Mouse (Mus musculus) thymus, postnatal 4 days (tissue): ENCODE measurements around the gene Ogn.
A peak's percentile ranks its signal among the peaks of the same experiment; 100 is the strongest.
"Not testable (repeated sequence)": the region's sequence is repeated elsewhere in the genome, so short reads cannot be mapped to it uniquely, and the experiment has no call there.

Experiments used
- DNase-seq: peaks from one replicate; pipeline ENCODE4 v3.0.0; 2021

The Ogn gene

GRCm38 (mm10) chr13:49607714-49608113 lies at the start of gene Ogn:
TSS of gene Ogn (plus strand) at chr13:49608046.
- DNase-seq = no peak

- peak; percentile 35 for DNase-seq
These were observed 48.7 kb upstream of the Ogn start for GRCm38 (mm10) chr13:49559185-49559584.

- no peak for DNase-seq
These were observed 47.0 kb upstream of the Ogn start for GRCm38 (mm10) chr13:49560886-49561285.

- DNase-seq = no peak
These were observed 43.5 kb upstream of the Ogn start for GRCm38 (mm10) chr13:49564347-49564746.

- DNase-seq = no peak
These were observed 37.5 kb upstream of the Ogn start for GRCm38 (mm10) chr13:49570371-49570770.

- no peak for DNase-seq
These were observed 36.4 kb upstream of the Ogn start for GRCm38 (mm10) chr13:49571418-49571817.

- DNase-seq = no peak
These were observed 26.0 kb upstream of the Ogn start, which contains the start of gene Omd for GRCm38 (mm10) chr13:49581541-49582530. TSS of gene Omd (plus strand) at chr13:49582462.

GRCm38 (mm10) chr13:49583859-49584258 lies 24.0 kb upstream of the Ogn start:
- no peak for DNase-seq

- no peak for DNase-seq
These were observed 23.4 kb upstream of the Ogn start for GRCm38 (mm10) chr13:49584307-49585005.

GRCm38 (mm10) chr13:49586062-49586461 lies 21.8 kb upstream of the Ogn start:
- no peak for DNase-seq

- DNase-seq = not testable (repeated sequence)
These were observed 5.3 kb upstream of the Ogn start for GRCm38 (mm10) chr13:49602541-49602940.

GRCm38 (mm10) chr13:49603603-49604002 lies 4.2 kb upstream of the Ogn start:
- no peak for DNase-seq

GRCm38 (mm10) chr13:49608589-49609322 lies 910 bp downstream of the Ogn start:
- no peak for DNase-seq

- no peak for DNase-seq
These were observed 9.2 kb downstream of the Ogn start for GRCm38 (mm10) chr13:49617021-49617420.

- DNase-seq = no peak
These were observed 10.5 kb downstream of the Ogn start for GRCm38 (mm10) chr13:49618365-49618764.

GRCm38 (mm10) chr13:49623216-49623615 lies 15.4 kb downstream of the Ogn start:
- DNase-seq = no peak

- DNase-seq = no peak
These were observed 20.3 kb downstream of the Ogn start for GRCm38 (mm10) chr13:49628167-49628566.

- no peak for DNase-seq
These were observed 21.2 kb downstream of the Ogn start for GRCm38 (mm10) chr13:49629076-49629475.

- no peak for DNase-seq
These were observed 32.1 kb downstream of the Ogn start for GRCm38 (mm10) chr13:49639965-49640364.

- DNase-seq = no peak
These were observed 34.8 kb downstream of the Ogn start for GRCm38 (mm10) chr13:49642650-49643049.

GRCm38 (mm10) chr13:49643669-49644362 lies 36.0 kb downstream of the Ogn start:
- DNase-seq = no peak

GRCm38 (mm10) chr13:49644731-49645529 lies 37.1 kb downstream of the Ogn start:
- no peak for DNase-seq
